Mouse (Mus musculus) heart, postnatal 0 days (tissue): ENCODE results near the gene Maml2.

Experiments
- CTCF ChIP-seq: IDR thresholded peaks from 2 replicates; pipeline ENCODE4 v1.5.1; 2016; ENCODE audit warnings: antibody characterized with exemption, control low read depth, low read depth
- EP300 ChIP-seq: IDR thresholded peaks from 2 replicates; pipeline ENCODE4 v1.6.1; 2016; ENCODE audit warnings: antibody characterized with exemption, low read depth

GRCm38 (mm10) chr9:13603533-13604143, 305.9 kb downstream of the Maml2 start:
- TF ChIP-seq CTCF, result no peak
- TF ChIP-seq EP300, result no peak
